Mouse (Mus musculus): ENCODE results near the gene Ptpn11.

Gene Ptpn11

DNA sequence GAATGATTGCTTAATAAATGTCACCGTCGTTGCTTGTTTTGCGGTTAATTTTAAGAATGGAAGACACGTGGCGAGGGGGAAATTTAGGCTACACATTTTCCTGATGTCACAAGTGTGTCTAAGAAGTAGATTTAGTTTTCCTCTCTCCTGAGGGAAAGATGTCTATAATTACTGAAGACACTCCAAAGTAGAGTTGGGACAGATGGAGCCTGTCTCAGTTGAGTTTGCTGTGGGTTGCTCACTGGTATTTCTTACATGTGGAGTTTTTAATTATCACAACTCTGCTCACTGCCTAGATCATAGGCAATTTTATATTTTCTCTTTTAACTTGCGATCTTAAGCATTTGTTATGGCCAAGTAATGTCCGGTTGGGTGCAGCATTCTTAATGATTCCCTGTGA is 108.6 kb downstream of the Ptpn11 start:
- DNase-seq (ENCODE audit: low spot score in 2 of 2): no peak

- DNase-seq (ENCODE audit: low spot score in 2 of 2): no peak
Observed at GRCm38 (mm10) chr5:121081754-121082153, 109.4 kb downstream of the Ptpn11 start.
